Mouse (Mus musculus): ENCODE results near the gene Spon1.

The Spon1 gene

DNA sequence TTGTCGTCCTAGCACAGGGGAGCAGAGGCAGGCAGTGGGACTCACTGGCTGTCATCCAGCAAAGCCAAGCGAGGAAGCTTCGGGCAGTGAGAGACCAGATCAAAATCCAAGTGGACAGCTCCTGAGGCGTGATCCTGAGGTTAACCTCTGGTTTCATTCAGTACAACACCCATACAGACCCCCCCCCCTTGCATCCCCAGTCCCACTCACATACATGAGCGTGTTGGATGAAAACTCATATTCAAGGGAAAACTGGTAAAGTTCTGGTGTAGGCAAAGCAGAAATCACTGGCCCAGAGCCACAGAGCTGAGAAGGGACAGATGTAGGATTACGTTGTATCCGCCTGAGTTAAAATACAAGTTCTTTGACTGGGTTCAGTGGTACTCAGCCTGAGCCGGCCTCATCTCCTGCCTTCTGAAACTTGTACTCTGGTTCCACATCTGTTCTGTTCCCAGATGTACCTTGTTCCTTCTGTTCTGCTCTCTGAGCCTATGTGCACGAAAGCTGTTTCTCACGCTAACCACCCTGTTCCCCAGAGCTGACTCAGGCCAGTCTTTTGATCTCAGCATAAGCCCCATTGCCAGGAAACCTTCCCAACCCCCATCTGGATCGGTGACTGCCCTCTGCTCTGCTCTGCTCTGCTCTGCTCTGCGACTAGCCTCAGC, 143.5 kb downstream of the Spon1 start:
- DNase-seq = no peak

GRCm38 (mm10) chr7:113910856-113911255, 145.1 kb downstream of the Spon1 start:
- no peak for DNase-seq

GRCm38 (mm10) chr7:113915936-113916335, 150.1 kb downstream of the Spon1 start:
- DNase-seq = no peak

DNA sequence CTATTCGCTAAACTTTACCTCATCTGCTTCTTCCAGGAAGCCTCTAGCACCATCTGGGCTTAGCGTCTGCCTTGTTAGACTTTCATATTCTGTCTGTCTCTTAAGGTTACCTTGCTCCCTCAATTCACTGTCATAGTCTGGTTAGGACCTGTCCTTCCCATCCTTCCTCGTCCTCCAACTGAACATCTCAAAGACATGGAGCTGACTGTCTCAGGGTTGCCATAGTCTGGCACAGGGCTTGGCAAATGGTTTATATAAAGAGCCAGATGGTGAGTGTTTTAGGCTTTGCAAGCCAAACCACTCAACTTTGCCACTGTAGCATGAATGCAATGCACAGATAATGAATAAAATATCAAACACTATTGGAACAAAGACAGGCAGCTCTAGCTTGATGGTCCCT, 153.1 kb downstream of the Spon1 start:
- no peak for DNase-seq

DNA sequence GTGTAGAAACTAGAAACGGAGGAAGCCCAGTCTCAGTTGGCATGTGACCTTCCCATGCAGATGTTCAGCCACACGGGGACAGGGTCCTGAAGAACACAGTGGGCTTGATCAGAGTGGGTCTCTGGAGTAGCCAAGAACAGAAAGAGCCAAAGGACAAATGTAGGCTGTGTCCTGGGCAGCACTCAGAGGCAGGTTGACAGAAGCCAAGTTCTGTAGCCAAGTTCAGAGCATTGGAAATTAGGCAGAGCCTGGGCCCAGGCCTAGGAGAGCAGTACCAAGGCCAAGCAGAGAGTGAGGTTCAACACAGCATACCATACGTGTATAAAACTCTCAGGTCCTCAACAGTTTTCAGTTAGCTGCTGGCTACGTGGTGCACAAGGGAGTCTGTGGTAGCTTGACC, 153.7 kb downstream of the Spon1 start:
- DNase-seq = no peak

DNA sequence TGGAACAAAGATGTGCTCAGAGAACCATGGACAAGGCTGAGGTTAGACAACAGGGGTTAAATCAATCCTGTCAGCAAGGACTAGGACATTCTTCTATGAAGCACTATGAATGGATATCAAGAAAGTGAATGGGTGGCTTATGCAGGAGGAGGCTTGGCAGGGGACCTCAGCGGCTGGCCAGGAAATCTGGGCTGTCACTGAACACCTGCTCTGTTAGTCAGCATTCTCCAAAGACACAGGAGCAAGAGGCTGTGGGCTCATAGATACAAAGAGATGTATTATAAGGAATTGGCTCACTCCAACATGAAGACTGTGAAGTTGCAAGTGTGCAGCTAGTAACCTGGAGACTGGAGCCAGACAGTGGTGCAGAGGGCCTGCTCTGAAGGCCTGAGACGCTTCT, 154.3 kb downstream of the Spon1 start:
- DNase-seq = no peak

DNA sequence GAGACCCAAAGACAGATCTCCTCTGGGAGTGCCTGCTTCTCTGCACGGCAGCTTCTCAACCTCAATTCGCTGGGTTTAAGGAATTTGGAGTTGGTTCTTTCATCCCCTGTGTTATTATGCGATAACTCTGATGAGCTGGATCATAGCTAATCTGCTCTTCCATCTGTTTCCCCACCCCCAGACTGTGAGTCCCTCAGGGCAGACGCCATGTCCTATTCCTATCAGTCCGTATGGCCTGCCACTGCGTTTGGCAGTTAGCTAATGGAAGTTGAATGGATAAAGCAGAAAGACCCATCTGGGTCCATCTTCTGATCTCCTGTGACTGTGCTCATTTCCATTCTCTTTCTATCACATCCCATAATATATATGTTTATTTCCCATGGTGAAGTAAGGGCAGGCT, 158.8 kb downstream of the Spon1 start:
- no peak for DNase-seq

- no peak for DNase-seq
Observed at GRCm38 (mm10) chr7:113950888-113951287, 185.1 kb downstream of the Spon1 start.

DNA sequence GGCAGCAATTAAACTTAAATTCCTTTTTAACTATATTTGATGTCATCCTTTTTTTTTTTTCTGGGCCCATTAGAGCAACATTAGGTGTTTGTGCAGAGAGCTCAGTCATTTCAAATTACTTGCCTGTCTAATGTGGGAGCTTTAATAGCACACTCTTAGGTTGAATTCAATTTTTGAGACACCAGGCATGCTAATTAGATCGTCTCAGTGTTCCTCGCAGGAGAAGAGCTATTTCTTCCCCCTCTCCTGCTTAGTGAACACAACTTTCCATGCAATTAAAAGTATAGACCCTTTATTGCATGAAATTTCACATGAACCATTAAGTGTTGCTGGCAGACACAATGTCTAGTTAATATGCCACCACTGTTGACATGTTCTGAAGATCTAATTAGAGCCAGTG, 189.6 kb downstream of the Spon1 start:
- DNase-seq = no peak

GRCm38 (mm10) chr7:113960841-113961499, 195.2 kb downstream of the Spon1 start:
- DNase-seq = no peak

DNA sequence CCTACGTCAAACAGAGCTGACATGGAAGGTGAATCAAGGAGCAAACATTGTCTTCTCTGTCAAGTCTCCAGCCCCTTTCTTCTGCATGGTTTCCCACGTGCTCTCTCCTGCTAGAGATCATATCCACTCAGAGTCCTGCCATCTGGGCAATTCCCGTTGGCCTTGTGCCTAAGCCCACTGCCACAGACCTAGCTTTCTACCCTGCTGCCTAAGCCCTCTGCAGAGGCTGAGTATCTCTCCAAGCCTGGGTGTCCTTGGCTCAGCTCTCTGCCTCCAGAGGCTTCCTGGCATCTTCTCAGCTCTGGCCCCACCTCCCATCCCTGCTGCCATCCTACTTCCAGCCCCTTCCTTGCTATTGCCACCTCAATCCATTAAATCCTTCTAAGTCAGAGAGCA, 195.7 kb downstream of the Spon1 start:
- no peak for DNase-seq

- no peak for DNase-seq
Observed at GRCm38 (mm10) chr7:113962078-113962477, 196.3 kb downstream of the Spon1 start.

DNA sequence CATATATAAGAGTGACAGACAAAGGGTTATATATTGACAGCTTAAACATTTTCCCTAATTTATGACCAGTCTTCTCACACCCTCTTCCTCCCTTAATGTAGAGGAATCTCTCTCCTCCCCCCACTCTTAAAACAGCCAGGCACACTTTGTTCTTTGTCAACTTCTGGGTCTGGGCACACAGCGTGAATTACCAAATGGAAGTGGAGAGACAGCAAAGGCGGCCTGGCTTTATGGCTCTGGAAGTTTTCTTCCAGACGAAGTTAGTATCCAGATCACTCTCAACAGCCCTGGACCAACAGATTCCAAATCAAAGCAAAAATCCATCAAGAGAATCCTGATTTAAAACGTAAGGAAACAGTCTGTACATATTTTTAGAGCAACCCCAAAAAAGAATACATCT, 198.0 kb downstream of the Spon1 start:
- DNase-seq = no peak

DNA sequence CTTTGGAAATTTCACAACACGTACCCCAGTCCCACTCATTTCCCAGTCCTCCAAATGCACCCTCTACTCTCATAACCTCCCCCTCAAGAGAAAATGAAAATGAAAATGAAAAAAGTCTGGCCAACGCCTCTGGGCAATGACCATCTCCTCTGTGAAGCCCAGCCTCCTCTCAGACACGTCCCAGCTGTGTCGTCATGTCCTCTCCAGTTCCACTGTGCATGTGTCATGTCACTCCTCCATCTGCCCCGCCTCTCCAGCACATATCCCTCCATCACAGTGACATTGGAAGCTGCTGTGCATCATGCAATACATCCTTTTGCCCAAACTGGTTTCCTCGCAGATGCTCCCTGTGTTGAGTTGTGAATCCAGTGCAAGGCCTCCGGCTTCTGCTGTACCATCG, 199.8 kb downstream of the Spon1 start:
- DNase-seq = no peak

- DNase-seq = no peak
Observed at GRCm38 (mm10) chr7:113969182-113969581, 203.4 kb downstream of the Spon1 start.

DNA sequence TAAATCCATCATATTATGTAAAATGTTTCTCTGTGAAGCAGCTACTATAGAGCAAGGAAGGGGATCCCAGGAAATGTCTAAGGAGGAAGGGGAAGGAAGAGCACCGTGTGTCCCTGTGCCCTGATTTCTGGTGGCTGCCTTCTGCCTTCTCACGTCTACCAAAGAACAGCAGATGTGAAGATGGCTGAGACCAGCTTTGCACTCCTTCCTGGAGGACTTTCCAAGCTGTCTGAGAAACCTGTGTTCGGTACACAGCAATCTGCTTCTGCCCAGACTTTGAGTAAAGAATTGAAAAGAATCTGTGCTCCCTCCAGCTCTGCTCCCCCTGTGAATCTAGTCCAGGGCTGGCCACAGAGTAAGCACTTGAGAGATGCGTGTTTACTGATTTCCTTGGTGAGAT, 206.7 kb downstream of the Spon1 start:
- no peak for DNase-seq

DNA sequence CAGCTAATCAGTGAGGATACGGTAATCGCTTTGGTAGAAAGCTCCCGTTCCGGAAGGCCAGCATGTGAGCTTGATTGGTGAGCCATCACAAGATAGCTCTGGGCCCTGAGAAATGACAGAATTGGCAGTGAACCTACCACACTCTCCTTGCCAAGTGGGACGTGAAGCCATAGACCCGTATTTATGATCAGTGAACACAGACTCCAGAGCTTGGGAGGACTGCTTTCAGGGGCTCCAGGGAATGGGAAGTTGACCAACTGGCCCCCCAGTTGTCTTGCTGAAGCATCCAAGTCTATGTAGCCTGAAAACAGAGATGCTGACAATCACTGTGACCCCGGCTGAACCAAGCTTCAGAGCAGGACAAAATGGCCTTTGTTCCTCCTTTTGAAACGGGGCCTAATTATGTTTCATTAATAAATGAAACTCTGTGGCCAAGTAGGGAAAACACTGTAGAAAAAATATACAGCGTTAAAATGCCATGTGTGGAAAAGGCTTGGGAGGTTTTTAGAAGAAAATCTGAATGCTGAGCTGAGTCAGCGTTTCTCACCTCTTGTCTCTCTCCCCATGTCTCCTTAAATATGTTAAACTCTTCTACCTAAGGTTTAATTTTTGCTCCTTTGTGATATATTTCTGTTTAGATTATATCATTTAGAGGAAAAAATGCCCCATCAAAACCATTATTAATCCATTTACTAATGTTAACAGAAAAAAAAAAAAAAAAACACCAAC, 220.8 kb downstream of the Spon1 start:
- DNase-seq = no peak

DNA sequence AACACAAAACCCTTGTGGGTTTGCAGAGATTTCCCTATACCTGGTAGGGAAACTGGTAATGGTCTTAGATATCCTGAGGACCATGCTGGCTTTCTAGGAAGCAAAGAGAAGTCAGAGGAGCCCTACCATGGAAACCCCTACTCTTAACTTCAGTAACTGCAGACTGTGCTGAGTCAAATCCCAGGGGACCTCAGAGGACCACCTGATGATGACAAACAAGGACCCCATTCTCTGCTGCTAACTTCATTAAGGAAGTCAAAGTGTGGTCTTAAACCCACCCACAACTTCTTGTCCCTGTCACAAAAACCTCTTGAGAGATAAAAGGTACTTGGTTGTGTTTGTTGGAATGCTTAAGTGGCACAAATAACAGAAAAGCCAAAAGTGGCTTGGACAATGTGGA, 222.4 kb downstream of the Spon1 start:
- DNase-seq = no peak

GRCm38 (mm10) chr7:113997675-113998354, 232.0 kb downstream of the Spon1 start:
- no peak for DNase-seq

GRCm38 (mm10) chr7:114004171-114004570, 238.4 kb downstream of the Spon1 start:
- no peak for DNase-seq

DNA sequence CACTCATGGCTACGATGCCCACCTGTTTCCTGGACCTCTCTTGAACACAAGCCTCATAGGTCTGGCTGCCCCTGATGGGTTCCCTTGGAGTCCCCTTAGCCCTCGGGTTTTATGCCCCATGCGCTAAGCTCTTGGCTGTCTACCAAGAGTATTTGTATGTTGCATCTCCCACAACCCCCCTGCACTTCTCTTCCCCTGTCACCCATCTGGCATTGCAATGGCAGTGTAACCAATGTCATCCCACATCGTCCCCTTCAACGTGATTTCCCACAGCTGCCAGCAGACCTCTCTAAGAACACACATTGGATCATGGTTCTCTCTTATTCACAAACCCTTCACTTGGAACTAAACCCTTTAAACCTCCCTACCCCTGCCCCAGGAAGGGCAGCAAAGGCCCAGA, 239.7 kb downstream of the Spon1 start:
- DNase-seq = no peak

GRCm38 (mm10) chr7:114006456-114006855, 240.7 kb downstream of the Spon1 start:
- no peak for DNase-seq

DNA sequence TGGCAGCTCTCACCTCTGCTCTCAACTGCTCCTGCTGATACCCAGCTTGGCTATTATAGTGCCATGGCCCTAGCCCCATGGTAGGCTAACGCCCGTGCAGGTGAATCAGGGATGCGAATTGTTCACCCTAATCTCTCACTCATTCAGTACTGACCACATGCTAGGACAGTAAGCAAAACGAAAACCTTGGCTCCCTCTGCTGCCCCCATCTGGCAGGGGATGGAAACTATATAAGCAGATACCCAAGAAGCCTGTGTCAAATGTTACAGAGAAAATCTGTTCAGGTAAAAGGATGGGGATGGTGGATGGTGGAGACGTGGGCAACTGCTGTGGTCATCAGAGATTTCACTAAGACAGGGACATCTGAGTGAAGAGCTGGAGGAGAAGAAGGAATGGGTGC, 241.8 kb downstream of the Spon1 start:
- DNase-seq = peak; percentile 37 to 39

All from B cell, adult 2 months (primary cell).